Mouse (Mus musculus): ENCODE results near the gene Socs5. TPM values are rescaled to one million over a fixed set of nuclear protein-coding genes. Genes with fewer than 3 reads are reported as not detected.

Socs5 gene
- polyA plus RNA-seq, 1 experiment from 2014 or later, result 3.9 TPM

DNA sequence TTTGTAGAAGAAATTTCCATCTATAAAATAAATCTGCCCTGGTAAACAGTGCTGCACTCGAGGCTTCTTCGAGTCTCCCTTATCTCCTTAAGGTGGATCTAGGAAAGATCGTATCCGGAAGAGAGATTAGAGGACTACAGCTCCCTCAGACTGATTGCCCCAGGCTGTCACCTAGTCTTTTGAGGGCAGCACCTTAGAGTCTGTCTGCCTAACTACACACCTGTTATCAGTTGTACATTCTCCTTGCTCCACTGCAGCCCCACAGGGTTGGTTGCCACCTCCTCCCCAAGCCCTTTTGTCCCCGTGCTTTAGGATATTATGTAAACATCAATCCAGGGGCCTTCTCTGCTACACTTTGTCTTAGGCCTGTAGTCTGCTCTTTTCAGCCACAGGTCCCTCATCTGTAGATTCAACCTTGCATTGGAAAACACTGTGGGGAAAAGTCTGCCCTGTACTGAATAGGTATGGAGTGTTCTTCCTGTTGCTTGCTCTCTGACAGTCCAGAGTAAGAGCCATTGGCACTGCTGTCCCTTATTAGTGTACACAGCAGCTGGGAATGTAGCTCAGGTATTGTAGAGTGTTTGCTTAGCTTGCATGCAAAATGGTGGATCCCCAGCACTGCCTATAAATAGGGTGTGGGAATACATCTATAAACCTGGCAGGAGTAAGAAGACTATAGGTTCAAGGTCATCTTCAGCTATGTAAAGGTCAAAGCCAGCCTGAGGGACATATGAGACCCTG lies 5.5 kb downstream of the Socs5 start:
- Histone ChIP-seq H3K36me3 (ENCODE audit: control insufficient read depth, insufficient read depth) (no peaks in the 10 kb centered on the region), H3K4me3 (ENCODE audit: low read depth, low read length) (no peak overlapping the region), H3K4me1 (replicated peaks; ENCODE audit: control insufficient read depth, insufficient read depth, low read length) (no peaks in the 10 kb centered on the region), H3K9me3 (ENCODE audit: control insufficient read depth) (no peaks in the 10 kb centered on the region), H3K9ac (ENCODE audit: low read depth, low read length) (no peak overlapping the region), H3K27me3 (replicated peaks; ENCODE audit: control insufficient read depth, insufficient read depth, low read length) (no peaks in the 10 kb centered on the region), H3K4me2 (replicated peaks; ENCODE audit: low read depth) (0 out of 2 replicates have a peak overlapping the region, but pooled peaks have one; percentile 32), H3K27ac (ENCODE audit: low read depth, low read length) (peak overlapping the region; percentile 46)
- WGBS, result 26% methylated on average over 5 of the region's 5 CpGs
- no peak for TF ChIP-seq CTCF (IDR thresholded peaks at IDR 0.05; ENCODE audit: low read depth)
- no peak for ATAC-seq

DNA sequence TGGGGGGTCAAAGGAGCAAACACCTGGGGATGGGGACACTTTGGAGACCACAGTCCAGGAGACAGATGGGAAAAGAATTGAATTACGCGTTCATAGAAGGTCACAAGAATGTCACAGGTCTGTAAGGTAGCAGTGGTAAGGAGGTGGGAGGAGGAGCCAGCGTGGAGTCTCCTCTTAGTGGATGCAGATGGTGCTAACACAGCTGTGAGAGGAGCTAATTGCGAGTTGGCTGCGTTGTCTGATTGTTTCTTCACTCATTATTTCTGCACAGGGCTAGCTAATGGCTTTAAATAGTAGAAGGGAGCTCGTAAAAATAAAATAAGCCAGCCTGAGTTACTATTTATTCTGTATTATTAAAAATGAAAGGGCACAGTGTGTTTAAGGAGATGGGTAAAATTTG lies 8.1 kb downstream of the Socs5 start:
- Histone ChIP-seq H3K27ac (ENCODE audit: low read depth, low read length) (no peak overlapping the region), H3K4me3 (ENCODE audit: low read depth, low read length) (no peak overlapping the region), H3K4me2 (replicated peaks; ENCODE audit: low read depth) (no peak overlapping the region), H3K36me3 (ENCODE audit: control insufficient read depth, insufficient read depth) (no peaks in the 10 kb centered on the region), H3K27me3 (replicated peaks; ENCODE audit: control insufficient read depth, insufficient read depth, low read length) (no peaks in the 10 kb centered on the region), H3K4me1 (replicated peaks; ENCODE audit: control insufficient read depth, insufficient read depth, low read length) (no peaks in the 10 kb centered on the region), H3K9ac (ENCODE audit: low read depth, low read length) (no peak overlapping the region), H3K9me3 (ENCODE audit: control insufficient read depth) (no peaks in the 10 kb centered on the region)
- WGBS, result 71% methylated on average over 6 of the region's 6 CpGs
- no peak for TF ChIP-seq CTCF (IDR thresholded peaks at IDR 0.05; ENCODE audit: low read depth)
- ATAC-seq, result no peak

DNA sequence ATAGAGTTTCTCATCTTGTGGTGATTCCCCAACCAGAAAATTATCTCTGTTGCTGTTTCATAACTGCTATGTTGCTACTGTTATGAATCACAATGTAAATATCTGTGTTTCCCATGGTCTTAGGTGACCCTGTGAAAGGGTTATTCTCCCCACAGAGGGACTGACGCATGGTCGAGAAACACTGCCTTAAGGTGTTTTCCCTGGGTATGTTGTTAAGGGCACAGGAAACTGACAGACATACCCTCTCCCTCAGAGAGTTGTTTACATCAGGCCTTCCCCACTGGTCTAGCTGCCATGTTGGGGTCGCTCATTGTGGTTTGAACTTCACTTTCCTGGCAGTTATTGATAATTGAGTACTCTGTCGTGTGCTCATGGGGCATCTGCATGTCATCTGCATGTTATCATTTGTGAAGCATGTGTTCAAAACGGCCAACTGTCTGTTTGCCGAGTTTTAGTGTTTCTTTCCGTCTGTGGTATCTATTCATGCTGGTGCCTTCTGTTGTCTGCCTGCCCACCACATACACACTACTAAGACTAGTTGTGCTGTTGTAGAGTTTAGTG lies 11.6 kb downstream of the Socs5 start:
- no peaks in the 10 kb centered on the region for H3K36me3 ChIP-seq (ENCODE audit: control insufficient read depth, insufficient read depth)
- no peak for ATAC-seq
- H3K27ac ChIP-seq (ENCODE audit: low read depth, low read length), result no peak overlapping the region
- no peaks in the 10 kb centered on the region for H3K9me3 ChIP-seq (ENCODE audit: control insufficient read depth)
- no peak for TF ChIP-seq CTCF (IDR thresholded peaks at IDR 0.05; ENCODE audit: low read depth)
- WGBS, result 76% methylated on average over 7 of the region's 7 CpGs
- no peak overlapping the region for H3K4me2 ChIP-seq (replicated peaks; ENCODE audit: low read depth)
- no peak overlapping the region for H3K4me3 ChIP-seq (ENCODE audit: low read depth, low read length)
- no peak overlapping the region for H3K9ac ChIP-seq (ENCODE audit: low read depth, low read length)
- H3K4me1 ChIP-seq (replicated peaks; ENCODE audit: control insufficient read depth, insufficient read depth, low read length), result no peaks in the 10 kb centered on the region
- H3K27me3 ChIP-seq (replicated peaks; ENCODE audit: control insufficient read depth, insufficient read depth, low read length), result no peaks in the 10 kb centered on the region

DNA sequence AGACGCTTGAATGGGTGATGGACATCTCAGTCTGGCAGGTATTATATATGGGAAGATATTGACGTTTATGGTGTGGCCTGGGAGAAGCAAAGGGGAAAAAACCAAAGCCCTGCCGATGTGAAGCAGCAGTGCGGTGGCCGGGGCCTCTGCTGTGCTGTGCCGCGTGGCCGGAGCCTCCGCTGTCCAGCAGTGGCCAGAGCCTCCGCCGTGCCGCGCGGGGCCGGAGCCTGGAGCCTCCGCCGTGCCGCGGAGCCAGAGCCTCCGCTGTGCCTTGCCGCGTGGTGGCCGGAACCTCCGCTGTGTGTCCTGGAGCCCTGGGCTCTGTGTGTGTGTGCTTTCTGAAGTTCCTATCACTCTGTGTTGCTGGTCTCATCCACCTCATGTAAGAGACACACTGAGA lies 17.9 kb downstream of the Socs5 start:
- no peak; the same call in 1 of the 2 replicates for ATAC-seq
- H3K4me3 ChIP-seq (ENCODE audit: low read depth, low read length), result no peak overlapping the region

DNA sequence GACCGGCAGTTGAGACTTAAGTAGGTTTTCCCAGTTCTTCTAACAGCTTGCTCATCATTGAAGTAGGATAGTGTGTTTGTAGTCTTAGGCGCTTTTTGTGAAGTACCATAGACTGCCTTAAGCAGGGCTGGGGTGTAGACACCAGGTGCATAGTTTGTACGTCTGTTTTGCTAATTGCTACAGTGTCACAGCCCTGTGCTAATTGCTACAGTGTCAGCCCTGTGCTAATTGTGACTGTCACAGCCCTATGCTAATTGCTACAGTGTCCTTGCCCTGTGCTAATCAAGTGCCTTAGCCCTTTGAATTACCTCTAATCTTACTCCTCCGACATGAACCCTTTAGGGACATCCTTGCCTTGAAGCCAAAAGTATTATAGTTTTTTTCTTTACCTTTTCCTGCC lies 24.8 kb downstream of the Socs5 start:
- ATAC-seq, result no peak
- no peaks in the 10 kb centered on the region for H3K4me1 ChIP-seq (replicated peaks; ENCODE audit: control insufficient read depth, insufficient read depth, low read length)
- WGBS, result 84% methylated on average over 4 of the region's 4 CpGs

More for the DNA sequence above, 17.9 kb downstream of the Socs5 start:
- WGBS, result 58% methylated on average over 24 of the region's 24 CpGs
- no peak overlapping the region for H3K27ac ChIP-seq (ENCODE audit: low read depth, low read length)
- H3K9me3 ChIP-seq (ENCODE audit: control insufficient read depth), result no peaks in the 10 kb centered on the region
- no peak for TF ChIP-seq CTCF (IDR thresholded peaks at IDR 0.05; ENCODE audit: low read depth)
- H3K4me2 ChIP-seq (replicated peaks; ENCODE audit: low read depth), result 0 out of 2 replicates have a peak overlapping the region, but pooled peaks have one; percentile 28
- H3K4me1 ChIP-seq (replicated peaks; ENCODE audit: control insufficient read depth, insufficient read depth, low read length), result no peaks in the 10 kb centered on the region
- no peaks in the 10 kb centered on the region for H3K27me3 ChIP-seq (replicated peaks; ENCODE audit: control insufficient read depth, insufficient read depth, low read length)
- H3K36me3 ChIP-seq (ENCODE audit: control insufficient read depth, insufficient read depth), result no peaks in the 10 kb centered on the region
- no peak overlapping the region for H3K9ac ChIP-seq (ENCODE audit: low read depth, low read length)

DNA sequence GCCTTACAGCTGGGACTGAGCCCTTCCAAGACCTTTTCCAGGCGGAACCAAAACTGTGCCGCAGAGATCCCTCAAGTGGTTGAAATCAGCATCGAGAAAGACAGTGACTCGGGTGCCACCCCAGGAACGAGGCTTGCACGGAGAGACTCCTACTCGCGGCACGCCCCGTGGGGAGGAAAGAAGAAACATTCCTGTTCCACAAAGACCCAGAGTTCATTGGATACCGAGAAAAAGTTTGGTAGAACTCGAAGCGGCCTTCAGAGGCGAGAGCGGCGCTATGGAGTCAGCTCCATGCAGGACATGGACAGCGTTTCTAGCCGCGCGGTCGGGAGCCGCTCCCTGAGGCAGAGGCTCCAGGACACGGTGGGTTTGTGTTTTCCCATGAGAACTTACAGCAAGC lies 26.3 kb downstream of the Socs5 start:
- TF ChIP-seq CTCF (IDR thresholded peaks at IDR 0.05; ENCODE audit: low read depth), result peak; percentile 46
- Histone ChIP-seq H3K4me3 (ENCODE audit: low read depth, low read length) (no peak overlapping the region), H3K9me3 (ENCODE audit: control insufficient read depth) (no peaks in the 10 kb centered on the region), H3K36me3 (ENCODE audit: control insufficient read depth, insufficient read depth) (peaks cover 3% of the 10 kb centered on the region; the same call in 1 of the 2 replicates), H3K4me2 (replicated peaks; ENCODE audit: low read depth) (no peak overlapping the region), H3K4me1 (replicated peaks; ENCODE audit: control insufficient read depth, insufficient read depth, low read length) (no peaks in the 10 kb centered on the region), H3K27ac (ENCODE audit: low read depth, low read length) (no peak overlapping the region), H3K9ac (ENCODE audit: low read depth, low read length) (no peak overlapping the region), H3K27me3 (replicated peaks; ENCODE audit: control insufficient read depth, insufficient read depth, low read length) (no peaks in the 10 kb centered on the region)
- ATAC-seq, result no peak
- 72% methylated on average over 23 of the region's 23 CpGs for WGBS

More for the DNA sequence above, 24.8 kb downstream of the Socs5 start:
- no peak overlapping the region for H3K4me2 ChIP-seq (replicated peaks; ENCODE audit: low read depth)
- H3K4me3 ChIP-seq (ENCODE audit: low read depth, low read length), result no peak overlapping the region
- H3K36me3 ChIP-seq (ENCODE audit: control insufficient read depth, insufficient read depth), result peaks cover 3% of the 10 kb centered on the region; the same call in 1 of the 2 replicates
- no peak overlapping the region for H3K27ac ChIP-seq (ENCODE audit: low read depth, low read length)
- TF ChIP-seq CTCF (IDR thresholded peaks at IDR 0.05; ENCODE audit: low read depth), result no peak
- H3K9me3 ChIP-seq (ENCODE audit: control insufficient read depth), result no peaks in the 10 kb centered on the region
- no peak overlapping the region for H3K9ac ChIP-seq (ENCODE audit: low read depth, low read length)
- no peaks in the 10 kb centered on the region for H3K27me3 ChIP-seq (replicated peaks; ENCODE audit: control insufficient read depth, insufficient read depth, low read length)
